Mouse (Mus musculus): ENCODE data around the gene Gpsm3.

GRCm38 (mm10) chr17:34568421-34568820 lies 21.2 kb upstream of the Gpsm3 start:
- TF ChIP-seq POLR2A (IDR thresholded peaks at IDR 0.05; ENCODE audit: control insufficient read depth, low read depth, low read length) (no peak), CTCF (IDR thresholded peaks at IDR 0.05; ENCODE audit: control insufficient read depth, insufficient read depth, insufficient replicate concordance, low read depth, low read length) (no peak)
